Mouse (Mus musculus) kidney, postnatal 0 days (tissue): ENCODE results near the gene Dyrk3. TPM values are rescaled to one million over a fixed set of nuclear protein-coding genes. Genes with fewer than 3 reads are reported as not detected.
A peak's percentile ranks its signal among the peaks of the same experiment; 100 is the strongest.

Experiments
- ATAC-seq: fragments of 200-750 bp; cut with Nextera tagmentation; replicated peaks from 2 replicates; pipeline ENCODE4 v1.8.0; 2017; ENCODE audit warnings: low read depth, moderate number of reproducible peaks, moderate TSS enrichment, moderate library complexity; ENCODE audit not compliant: low FRiP score
- DNase-seq: peaks from one replicate; pipeline ENCODE4 v3.0.0-alpha.2; 2016; ENCODE audit warnings: low spot score
- H3K27ac ChIP-seq: fragments of 300-500 bp; sonication (generic); 2 replicates; pipeline ENCODE4 v1.5.1; 2014; ENCODE audit warnings: mild to moderate bottlenecking
- H3K27me3 ChIP-seq: fragments of 300-500 bp; sonication (generic); 2 replicates; pipeline ENCODE4 v1.6.1; 2014; ENCODE audit warnings: low read length, mixed read lengths; ENCODE audit not compliant: insufficient read depth
- H3K36me3 ChIP-seq: fragments of 300-500 bp; sonication (generic); 2 replicates; pipeline ENCODE4 v1.6.1; 2014; ENCODE audit warnings: low read length, mixed read lengths; ENCODE audit not compliant: insufficient read depth
- H3K4me1 ChIP-seq: fragments of 300-500 bp; sonication (generic); replicated peaks from 2 replicates; pipeline ENCODE4 v1.6.1; 2014; ENCODE audit warnings: antibody characterized with exemption, low read length, mixed read lengths; ENCODE audit not compliant: insufficient read depth
- H3K4me2 ChIP-seq: fragments of 300-500 bp; sonication (generic); 2 replicates; pipeline ENCODE4 v1.6.1; 2014; ENCODE audit warnings: mild to moderate bottlenecking, low read length, moderate library complexity, mixed read lengths
- H3K4me3 ChIP-seq: fragments of 300-500 bp; sonication (generic); replicated peaks from 2 replicates; pipeline ENCODE4 v1.5.1; 2014; ENCODE audit warnings: low read depth, low read length
- H3K9ac ChIP-seq: fragments of 300-500 bp; sonication (generic); 2 replicates; pipeline ENCODE4 v1.6.1; 2014; ENCODE audit warnings: low read depth, low read length
- H3K9me3 ChIP-seq: fragments of 300-500 bp; sonication (generic); replicated peaks from 2 replicates; pipeline ENCODE4 v1.6.1; 2016; ENCODE audit warnings: low read length, inconsistent platforms, mixed read lengths
- CTCF ChIP-seq: IDR thresholded peaks from 2 replicates; pipeline ENCODE4 v1.5.1; 2016; ENCODE audit warnings: antibody characterized with exemption, low read depth, mild to moderate bottlenecking, moderate library complexity
- WGBS: fragments of 180-500 bp; shearing (Covaris S2); extraction: QIAGEN DNeasy Blood & Tissue Kit; methylation state at CpG from one replicate; pipeline ENCODE4 v1.1.7; 2014; 5-methylcytosine and 5-hydroxymethylcytosine counted together
- polyA plus RNA-seq: library from polyadenylated mRNA; unstranded; fragments of >200 nt; fragmentation: Nextera tagmentation; extraction: Ambion mirVana; gene quantifications from 2 replicates; pipeline ENCODE4 v1.2.1, GENCODE M21; 2015

Dyrk3 gene
- polyA plus RNA-seq, 1 experiment from 2014 or later = 5.2 TPM

- Histone ChIP-seq H3K9me3 (no peaks in the 10 kb centered on the region), H3K4me1 (peaks cover 72% of the 10 kb centered on the region), H3K27ac (no peak overlapping the region), H3K4me3 (no peak overlapping the region), H3K4me2 (no peak overlapping the region), H3K9ac (no peak overlapping the region), H3K36me3 (no peaks in the 10 kb centered on the region), H3K27me3 (no peaks in the 10 kb centered on the region)
- ATAC-seq (no peak), DNase-seq (no peak)
- TF ChIP-seq CTCF = no peak
- 79% methylated on average over 8 of the region's 8 CpGs for WGBS
These were observed 44.3 kb downstream of the Dyrk3 start for GRCm38 (mm10) chr1:131093889-131094288.

GRCm38 (mm10) chr1:131092846-131093245 is 45.3 kb downstream of the Dyrk3 start:
- no peaks in the 10 kb centered on the region for H3K9me3 ChIP-seq
- H3K9ac ChIP-seq = no peak overlapping the region
- no peak overlapping the region for H3K4me2 ChIP-seq
- no peaks in the 10 kb centered on the region for H3K27me3 ChIP-seq
- WGBS = 78% methylated on average over 3 of the region's 3 CpGs
- no peaks in the 10 kb centered on the region for H3K36me3 ChIP-seq
- H3K4me3 ChIP-seq = no peak overlapping the region
- ATAC-seq = no peak
- no peak overlapping the region for H3K27ac ChIP-seq
- no peak for TF ChIP-seq CTCF
- H3K4me1 ChIP-seq = peaks cover 72% of the 10 kb centered on the region
- no peak for DNase-seq

GRCm38 (mm10) chr1:131092173-131092572 is 46.0 kb downstream of the Dyrk3 start:
- no peaks in the 10 kb centered on the region for H3K27me3 ChIP-seq
- H3K4me2 ChIP-seq = no peak overlapping the region
- no peak for TF ChIP-seq CTCF
- H3K4me1 ChIP-seq = peaks cover 75% of the 10 kb centered on the region
- no peak overlapping the region for H3K9ac ChIP-seq
- WGBS = 75% methylated on average over 3 of the region's 3 CpGs
- no peak for DNase-seq
- no peaks in the 10 kb centered on the region for H3K9me3 ChIP-seq
- no peaks in the 10 kb centered on the region for H3K36me3 ChIP-seq
- no peak for ATAC-seq
- H3K4me3 ChIP-seq = no peak overlapping the region
- no peak overlapping the region for H3K27ac ChIP-seq

- H3K4me1 ChIP-seq = peaks cover 82% of the 10 kb centered on the region
- no peak overlapping the region for H3K27ac ChIP-seq
- no peak overlapping the region for H3K4me2 ChIP-seq
- ATAC-seq (no peak), DNase-seq (no peak)
- H3K36me3 ChIP-seq = no peaks in the 10 kb centered on the region
- TF ChIP-seq CTCF = no peak
- H3K9me3 ChIP-seq = no peaks in the 10 kb centered on the region
- H3K27me3 ChIP-seq = no peaks in the 10 kb centered on the region
- H3K4me3 ChIP-seq = no peak overlapping the region
- WGBS = 73% methylated on average over 3 of the region's 3 CpGs
- H3K9ac ChIP-seq = no peak overlapping the region
These were observed 46.7 kb downstream of the Dyrk3 start for GRCm38 (mm10) chr1:131091481-131091880.

GRCm38 (mm10) chr1:131090877-131091276 is 47.3 kb downstream of the Dyrk3 start:
- 51% methylated on average over 4 of the region's 4 CpGs for WGBS
- no peak for TF ChIP-seq CTCF
- H3K27ac ChIP-seq = no peak overlapping the region
- no peaks in the 10 kb centered on the region for H3K27me3 ChIP-seq
- H3K9ac ChIP-seq = no peak overlapping the region
- ATAC-seq (no peak), DNase-seq (no peak)
- H3K36me3 ChIP-seq = no peaks in the 10 kb centered on the region
- H3K4me3 ChIP-seq = no peak overlapping the region
- H3K9me3 ChIP-seq = no peaks in the 10 kb centered on the region
- H3K4me2 ChIP-seq = no peak overlapping the region
- peaks cover 82% of the 10 kb centered on the region for H3K4me1 ChIP-seq

- H3K36me3 ChIP-seq = no peaks in the 10 kb centered on the region
- H3K4me1 ChIP-seq = peaks cover 82% of the 10 kb centered on the region
- no peaks in the 10 kb centered on the region for H3K27me3 ChIP-seq
- 52% methylated on average over 5 of the region's 5 CpGs for WGBS
- H3K4me3 ChIP-seq = no peak overlapping the region
- no peak for DNase-seq
- H3K27ac ChIP-seq = no peak overlapping the region
- no peak for TF ChIP-seq CTCF
- no peak overlapping the region for H3K4me2 ChIP-seq
- H3K9me3 ChIP-seq = no peaks in the 10 kb centered on the region
- no peak overlapping the region for H3K9ac ChIP-seq
- no peak for ATAC-seq
These were observed 47.9 kb downstream of the Dyrk3 start for GRCm38 (mm10) chr1:131090261-131090660.

GRCm38 (mm10) chr1:131089525-131090127 is 48.5 kb downstream of the Dyrk3 start:
- WGBS = 76% methylated on average over 2 of the region's 2 CpGs
- Histone ChIP-seq H3K9ac (no peak overlapping the region), H3K4me2 (no peak overlapping the region), H3K4me1 (peaks cover 84% of the 10 kb centered on the region), H3K4me3 (no peak overlapping the region), H3K27ac (no peak overlapping the region), H3K36me3 (no peaks in the 10 kb centered on the region), H3K27me3 (no peaks in the 10 kb centered on the region), H3K9me3 (no peaks in the 10 kb centered on the region)
- TF ChIP-seq CTCF = no peak
- DNase-seq (peak; percentile 31), ATAC-seq (peak; percentile 37; the same call in 1 of the 2 replicates)
